Mouse (Mus musculus): ENCODE data around the gene Ttyh3.

Gene Ttyh3

GRCm38 (mm10) chr5:140610273-140611011 lies 38.4 kb downstream of the Ttyh3 start:
- DNase-seq (ENCODE audit: low spot score in 2 of 2): peak; percentile 38 to 45

GRCm38 (mm10) chr5:140609511-140610272 lies 39.1 kb downstream of the Ttyh3 start:
- DNase-seq (ENCODE audit: low spot score in 2 of 2): peak; percentile 64 to 67

GRCm38 (mm10) chr5:140608634-140609015 lies 40.2 kb downstream of the Ttyh3 start:
- DNase-seq (ENCODE audit: low spot score in 2 of 2): no peak

- peak; percentile 29 to 58 for DNase-seq (ENCODE audit: low spot score in 2 of 2)
Measured at GRCm38 (mm10) chr5:140607836-140608633, 40.8 kb downstream of the Ttyh3 start.

- DNase-seq (ENCODE audit: low spot score in 2 of 2): peak; percentile 91 to 94
Measured at GRCm38 (mm10) chr5:140607001-140607835, 41.6 kb downstream of the Ttyh3 start, which contains the start of gene Lfng. Gene Lfng, plus strand, starts transcription at chr5:140607320.

GRCm38 (mm10) chr5:140606386-140606785 lies 42.4 kb downstream of the Ttyh3 start:
- DNase-seq (ENCODE audit: low spot score in 2 of 2): peak; percentile 45 to 46

- DNase-seq (ENCODE audit: low spot score in 2 of 2): no peak
Measured at GRCm38 (mm10) chr5:140605228-140605627, 43.6 kb downstream of the Ttyh3 start.

- no peak for DNase-seq (ENCODE audit: low spot score in 2 of 2)
Measured at GRCm38 (mm10) chr5:140604386-140604785, 44.4 kb downstream of the Ttyh3 start.

- no peak for DNase-seq (ENCODE audit: low spot score in 2 of 2)
Measured at GRCm38 (mm10) chr5:140602540-140602939, 46.3 kb downstream of the Ttyh3 start.

GRCm38 (mm10) chr5:140601712-140602111 lies 47.1 kb downstream of the Ttyh3 start:
- DNase-seq (ENCODE audit: low spot score in 2 of 2): no peak

- DNase-seq (ENCODE audit: low spot score in 2 of 2): no peak
Measured at GRCm38 (mm10) chr5:140599939-140600338, 48.9 kb downstream of the Ttyh3 start.

GRCm38 (mm10) chr5:140597787-140598186 lies 51.0 kb downstream of the Ttyh3 start:
- DNase-seq (ENCODE audit: low spot score in 2 of 2): no peak

GRCm38 (mm10) chr5:140596927-140597588 lies 51.8 kb downstream of the Ttyh3 start:
- peak; percentile 81 to 84 for DNase-seq (ENCODE audit: low spot score in 2 of 2)

- DNase-seq (ENCODE audit: low spot score in 2 of 2): peak; percentile 59 to 66
Measured at GRCm38 (mm10) chr5:140596426-140596825, 52.4 kb downstream of the Ttyh3 start.

GRCm38 (mm10) chr5:140594846-140595245 lies 54.0 kb downstream of the Ttyh3 start:
- DNase-seq (ENCODE audit: low spot score in 2 of 2): no peak

GRCm38 (mm10) chr5:140589082-140589774 lies 59.6 kb downstream of the Ttyh3 start:
- DNase-seq (ENCODE audit: low spot score in 2 of 2): no peak

- DNase-seq (ENCODE audit: low spot score in 2 of 2): no peak
Measured at GRCm38 (mm10) chr5:140583732-140584368, 65.0 kb downstream of the Ttyh3 start.

GRCm38 (mm10) chr5:140582995-140583731 lies 65.7 kb downstream of the Ttyh3 start:
- DNase-seq (ENCODE audit: low spot score in 2 of 2): no peak

GRCm38 (mm10) chr5:140581569-140581968 lies 67.3 kb downstream of the Ttyh3 start:
- no peak for DNase-seq (ENCODE audit: low spot score in 2 of 2)

Data from spleen, postnatal 36 days (tissue).